Mouse (Mus musculus): ENCODE results near the gene Agl. TPM values are rescaled to one million over a fixed set of nuclear protein-coding genes. Genes with fewer than 3 reads are reported as not detected.

Agl gene
- total RNA-seq, 2 experiments from 2014 or later = 25.3 to 25.8 TPM

- no peak overlapping the region for H3K27ac ChIP-seq
- TF ChIP-seq CTCF (IDR thresholded peaks at IDR 0.05) = no peak
- H3K4me3 ChIP-seq = no peak overlapping the region
- intact Hi-C loops (cut with DNase I) = no loop called here
- DNase-seq (ENCODE audit: extremely low spot score in 1 of 2, low spot score in 2 of 2) = no peak
Observed at GRCm38 (mm10) chr3:116740106-116740505, 67.9 kb downstream of the Agl start.

- intact Hi-C loops (cut with DNase I) = no loop called here
- DNase-seq (ENCODE audit: extremely low spot score in 1 of 2, low spot score in 2 of 2) = no peak
- Histone ChIP-seq H3K27ac (no peak overlapping the region), H3K4me3 (no peak overlapping the region)
- TF ChIP-seq CTCF (IDR thresholded peaks at IDR 0.05) = peak; percentile 23; the same call in 1 of the 2 replicates
Observed at GRCm38 (mm10) chr3:116737326-116737731, 70.6 kb downstream of the Agl start.

- intact Hi-C loops (cut with DNase I) = no loop called here
- DNase-seq (ENCODE audit: extremely low spot score in 1 of 2, low spot score in 2 of 2) = no peak
- Histone ChIP-seq H3K4me3 (no peak overlapping the region), H3K27ac (no peak overlapping the region)
- no peak for TF ChIP-seq CTCF (IDR thresholded peaks at IDR 0.05)
Observed at GRCm38 (mm10) chr3:116729483-116730174, 78.3 kb downstream of the Agl start.

GRCm38 (mm10) chr3:116726807-116727206 lies 81.2 kb downstream of the Agl start:
- Histone ChIP-seq H3K4me3 (no peak overlapping the region), H3K27ac (no peak overlapping the region)
- no peak for TF ChIP-seq CTCF (IDR thresholded peaks at IDR 0.05)
- intact Hi-C loops (cut with DNase I) = no loop called here
- no peak for DNase-seq (ENCODE audit: extremely low spot score in 1 of 2, low spot score in 2 of 2)

GRCm38 (mm10) chr3:116723496-116724481 lies 84.2 kb downstream of the Agl start:
- Histone ChIP-seq H3K27ac (no peak overlapping the region), H3K4me3 (no peak overlapping the region)
- intact Hi-C loops (cut with DNase I) = no loop called here
- no peak for DNase-seq (ENCODE audit: extremely low spot score in 1 of 2, low spot score in 2 of 2)
- TF ChIP-seq CTCF (IDR thresholded peaks at IDR 0.05) = no peak

- Histone ChIP-seq H3K4me3 (no peak overlapping the region), H3K27ac (no peak overlapping the region)
- DNase-seq (ENCODE audit: extremely low spot score in 1 of 2, low spot score in 2 of 2) = no peak
- intact Hi-C loops (cut with DNase I) = no loop called here
- no peak for TF ChIP-seq CTCF (IDR thresholded peaks at IDR 0.05)
Observed at GRCm38 (mm10) chr3:116722980-116723379, 85.0 kb downstream of the Agl start.

- TF ChIP-seq CTCF (IDR thresholded peaks at IDR 0.05) = no peak
- no peak for DNase-seq (ENCODE audit: extremely low spot score in 1 of 2, low spot score in 2 of 2)
- H3K4me3 ChIP-seq = no peak overlapping the region
Observed at GRCm38 (mm10) chr3:116718951-116719350, 89.0 kb downstream of the Agl start.

GRCm38 (mm10) chr3:116713031-116713430 lies 94.9 kb downstream of the Agl start:
- intact Hi-C loops (cut with DNase I) = no loop called here

More at GRCm38 (mm10) chr3:116718951-116719350, 89.0 kb downstream of the Agl start:
- intact Hi-C loops (cut with DNase I) = no loop called here
- no peak overlapping the region for H3K27ac ChIP-seq

GRCm38 (mm10) chr3:116712436-116712881 lies 95.5 kb downstream of the Agl start, which contains the start of gene Slc35a3:
Slc35a3 (minus strand) TSS chr3:116712831.
- Histone ChIP-seq H3K27ac (peak within 1 kb of the TSS; percentile 83), H3K4me3 (peak within 1 kb of the TSS; percentile 95)
- no peak for DNase-seq (ENCODE audit: extremely low spot score in 1 of 2, low spot score in 2 of 2)
- no peak for TF ChIP-seq CTCF (IDR thresholded peaks at IDR 0.05)
- intact Hi-C loops (cut with DNase I) = loop anchor here (1.0 kb wide), 2 partner anchors 50 to 118 kb away; partner anchors contain the start of genes Mfsd14a and Sass6

More at GRCm38 (mm10) chr3:116713031-116713430, 94.9 kb downstream of the Agl start:
- peak overlapping the region; percentile 95 for H3K4me3 ChIP-seq
- no peak for DNase-seq (ENCODE audit: extremely low spot score in 1 of 2, low spot score in 2 of 2)
- no peak overlapping the region for H3K27ac ChIP-seq
- TF ChIP-seq CTCF (IDR thresholded peaks at IDR 0.05) = no peak

DNA sequence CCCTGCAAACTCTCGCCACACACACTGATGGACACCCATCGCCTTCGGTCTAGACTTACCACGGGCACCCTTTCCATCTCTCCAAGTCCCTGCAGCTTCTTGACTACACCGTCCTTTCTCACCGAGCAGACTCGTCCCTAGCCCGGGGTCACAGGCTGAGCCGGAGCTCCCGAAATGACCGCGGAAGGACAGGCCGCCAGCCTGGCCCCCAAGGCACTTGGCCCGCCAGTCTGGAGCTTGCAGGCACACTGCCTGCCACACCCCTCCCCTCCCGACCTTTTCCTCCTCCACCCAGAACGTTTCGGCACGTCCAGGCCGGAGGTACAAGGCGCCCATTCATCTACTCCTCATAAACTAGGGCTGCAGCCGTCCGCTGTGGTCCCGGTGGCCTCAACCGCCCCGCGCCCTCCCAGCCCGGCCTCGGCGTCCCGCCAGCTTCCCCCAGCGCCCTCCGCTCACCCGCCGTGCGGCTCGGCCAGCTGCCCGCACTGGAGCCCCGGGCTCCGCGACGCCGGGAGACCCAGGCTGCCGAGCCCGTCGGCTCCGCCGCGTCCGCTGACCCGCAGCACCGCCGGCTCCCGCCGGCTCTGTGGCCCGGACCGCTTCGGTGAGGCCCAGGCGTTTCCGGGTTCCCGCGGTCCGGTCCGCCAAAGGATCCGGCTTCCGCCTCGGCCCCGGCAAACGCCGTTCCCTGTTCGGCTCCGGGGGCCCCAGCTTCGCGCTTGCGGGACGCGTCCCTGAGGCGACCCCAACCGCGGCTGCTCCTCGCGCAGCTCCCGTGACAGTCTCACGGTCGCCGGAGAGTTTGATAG lies 96.1 kb downstream of the Agl start:
- TF ChIP-seq CTCF (IDR thresholded peaks at IDR 0.05) = no peak
- H3K4me3 ChIP-seq = peak overlapping the region; percentile 95
- peak overlapping the region; percentile 83 for H3K27ac ChIP-seq
- intact Hi-C loops (cut with DNase I) = loop anchor here (1.0 kb wide), 2 partner anchors 50 to 118 kb away; partner anchors contain the start of genes Mfsd14a and Sass6
- DNase-seq (ENCODE audit: extremely low spot score in 1 of 2, low spot score in 2 of 2) = peak; percentile 81 to 85

DNA sequence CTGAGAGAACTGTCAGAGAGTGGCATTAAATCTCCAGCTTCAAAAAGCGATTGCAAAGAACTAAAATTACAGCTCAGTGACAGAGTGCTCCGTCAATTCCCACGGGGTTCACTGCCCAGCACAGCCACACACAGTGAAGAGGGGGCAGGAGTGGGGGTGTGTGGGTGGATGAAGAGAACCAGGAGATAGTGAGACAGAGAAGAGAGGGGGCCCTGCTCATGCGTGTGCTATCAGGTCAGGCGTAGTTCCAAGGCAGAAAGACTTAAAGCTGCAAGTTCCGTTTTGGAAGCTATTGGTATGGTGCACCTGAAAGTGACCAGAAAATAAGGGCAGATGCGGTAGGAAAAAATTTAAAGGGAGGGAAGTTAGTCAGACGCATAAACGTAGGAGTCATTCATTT lies 97.0 kb downstream of the Agl start:
- intact Hi-C loops (cut with DNase I) = no loop called here
- Histone ChIP-seq H3K27ac (no peak overlapping the region), H3K4me3 (peak overlapping the region; percentile 95)
- TF ChIP-seq CTCF (IDR thresholded peaks at IDR 0.05) = no peak
- no peak for DNase-seq (ENCODE audit: extremely low spot score in 1 of 2, low spot score in 2 of 2)
